In the genomic region with DNA sequence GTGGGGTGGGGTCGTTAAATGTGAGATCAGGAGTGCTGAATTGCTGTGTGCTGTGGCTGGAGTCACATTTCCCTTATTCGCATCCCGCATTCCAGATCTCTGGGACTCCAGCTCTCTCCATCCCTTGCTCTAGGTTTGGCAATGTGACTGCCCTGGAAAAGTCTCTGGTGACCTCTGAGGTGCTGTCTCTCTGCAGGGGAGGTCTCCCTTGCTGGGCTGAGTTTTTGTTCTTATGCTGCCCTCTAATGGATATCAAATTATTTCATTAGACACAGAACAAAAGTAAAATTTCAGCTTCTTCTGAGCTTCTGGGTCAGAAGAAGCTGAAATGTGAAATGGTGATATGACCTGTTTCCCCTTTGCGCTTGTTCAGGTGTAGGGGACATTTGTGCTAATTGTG, we compare ENCODE assay signal across 8 mouse cellular contexts.
DNase-seq lines count a peak whose midpoint lies in the region; ATAC-seq and TF ChIP-seq lines count a peak whose summit lies in the region.

No protein-coding gene starts in this region.

- no peak overlapping the region for H3K9ac ChIP-seq in lung, embryonic 14.5 days
- no peak overlapping the region for H3K9ac ChIP-seq in hindbrain, embryonic 13.5 days

- ATAC-seq in lung, embryonic 14.5 days (ENCODE audit: insufficient read depth), result no peak; the same call in 1 of the 2 replicates
- ATAC-seq in hindbrain, embryonic 13.5 days (ENCODE audit: low FRiP score), result 0 out of 2 replicates have a peak, but pooled peaks have one; percentile 6

- DNase-seq in lung, embryonic 14.5 days, result peak; percentile 47
- DNase-seq in lung, adult 18-20 months, result no peak
- DNase-seq in cerebellum, adult 9-11 months, result peak; percentile 50
- DNase-seq in retina, postnatal 1 day, result peak; percentile 45
- no peak for DNase-seq in left cerebral cortex, postnatal 25 days (ENCODE audit: low spot score in 2 of 2)
- no peak for DNase-seq in frontal cortex, postnatal 14 days (ENCODE audit: low spot score in 2 of 2)
- DNase-seq in adrenal gland, postnatal 25 days, result no peak

- 45% methylated on average over 4 of the region's 4 CpGs for WGBS in lung, embryonic 14.5 days
- WGBS in hindbrain, embryonic 13.5 days, result 31% methylated on average over 4 of the region's 4 CpGs

- no peak overlapping the region for H3K4me2 ChIP-seq in lung, embryonic 14.5 days
- H3K4me2 ChIP-seq in hindbrain, embryonic 13.5 days, result no peak overlapping the region

- intact Hi-C loops in left cerebral cortex, postnatal 25 days (cut with DNase I), result loop anchor here (2.0 to 10.0 kb wide), 2 partner anchors 258 to 1260 kb away; no protein-coding TSS in a partner anchor

- H3K27ac ChIP-seq in lung, embryonic 14.5 days (ENCODE audit: low read depth), result no peak overlapping the region
- no peak overlapping the region; the same call in 1 of the 2 replicates for H3K27ac ChIP-seq in hindbrain, embryonic 13.5 days

- no peaks in the 10 kb centered on the region for H3K27me3 ChIP-seq in lung, embryonic 14.5 days (ENCODE audit: insufficient read depth, low read length)
- H3K27me3 ChIP-seq in hindbrain, embryonic 13.5 days, result no peaks in the 10 kb centered on the region

- H3K4me3 ChIP-seq in lung, embryonic 14.5 days (ENCODE audit: low read depth, low read length), result no peak overlapping the region
- H3K4me3 ChIP-seq in hindbrain, embryonic 13.5 days, result no peak overlapping the region

- H3K36me3 ChIP-seq in lung, embryonic 14.5 days (ENCODE audit: insufficient read depth), result no peaks in the 10 kb centered on the region
- H3K36me3 ChIP-seq in hindbrain, embryonic 13.5 days, result no peaks in the 10 kb centered on the region

- H3K9me3 ChIP-seq in lung, embryonic 14.5 days (ENCODE audit: low read depth, low read length), result no peaks in the 10 kb centered on the region
- no peaks in the 10 kb centered on the region for H3K9me3 ChIP-seq in hindbrain, embryonic 13.5 days

- no peaks in the 10 kb centered on the region for H3K4me1 ChIP-seq in lung, embryonic 14.5 days (ENCODE audit: insufficient read depth)
- peaks cover 36% of the 10 kb centered on the region for H3K4me1 ChIP-seq in hindbrain, embryonic 13.5 days (replicated peaks)

- peak; percentile 45 for TF ChIP-seq CTCF in lung, embryonic 14.5 days (IDR thresholded peaks at IDR 0.05; ENCODE audit: low read depth)

Comparison
In these comparisons a context has a peak if more than half of its experiments do, and no peak if none do; other contexts are left out.
1. DNase-seq: peak in lung, embryonic 14.5 days (single experiment), cerebellum, adult 9-11 months (single experiment) and retina, postnatal 1 day (single experiment); none in lung, adult 18-20 months (0 of 2), left cerebral cortex, postnatal 25 days (0 of 2), frontal cortex, postnatal 14 days (0 of 2) and adrenal gland, postnatal 25 days (single experiment).